Mouse (Mus musculus) C2C12 (cell line): ENCODE measurements around the gene Vtn. TPM values are rescaled to one million over a fixed set of nuclear protein-coding genes. Genes with fewer than 3 reads are reported as not detected.
"Not testable (repeated sequence)": the region's sequence is repeated elsewhere in the genome, so short reads cannot be mapped to it uniquely, and the experiment has no call there.

ENCODE experiments used
- H3K27me3 ChIP-seq: one replicate; pipeline ENCODE4 v1.6.1; 2011; ENCODE audit not compliant: control insufficient read depth, insufficient read depth, insufficient read length
- H3K36me3 ChIP-seq: one replicate; pipeline ENCODE4 v1.6.1; 2011; ENCODE audit not compliant: control insufficient read depth, insufficient read depth
- H3K4me3 ChIP-seq: one replicate; pipeline ENCODE4 v1.5.1; 2011; ENCODE audit warnings: mild to moderate bottlenecking, control low read depth; ENCODE audit not compliant: poor library complexity, insufficient read depth, severe bottlenecking
- H3K79me2 ChIP-seq: one replicate; pipeline ENCODE4 v1.6.1; 2011; ENCODE audit not compliant: control insufficient read depth, insufficient read depth
- H3K79me3 ChIP-seq: one replicate; pipeline ENCODE4 v1.6.1; 2011; ENCODE audit warnings: low read depth, control low read depth
- H3ac ChIP-seq: one replicate; pipeline ENCODE3; 2011; ENCODE audit warnings: low read depth; ENCODE audit not compliant: control insufficient read depth, insufficient read length
- CEBPB ChIP-seq: IDR thresholded peaks from one replicate; pipeline ENCODE4 v1.6.1; 2011; ENCODE audit warnings: low read depth, mild to moderate bottlenecking, control low read depth, moderate library complexity
- CTCF ChIP-seq: IDR thresholded peaks from one replicate; pipeline ENCODE4 v1.5.1; 2011; ENCODE audit not compliant: control insufficient read depth, insufficient read depth, insufficient read length
- FOSL1 ChIP-seq: IDR thresholded peaks from one replicate; pipeline ENCODE4 v1.8.0; 2011; ENCODE audit warnings: mild to moderate bottlenecking, low read length; ENCODE audit not compliant: poor library complexity, insufficient read depth, severe bottlenecking
- MAX ChIP-seq: IDR thresholded peaks from one replicate; pipeline ENCODE4 v1.6.1; 2011; ENCODE audit warnings: mild to moderate bottlenecking, control low read depth
- MYOD1 ChIP-seq: IDR thresholded peaks from one replicate; pipeline ENCODE4 v1.6.1; 2011; ENCODE audit warnings: low read depth; ENCODE audit not compliant: control insufficient read depth, insufficient read length
- MYOG ChIP-seq: IDR thresholded peaks from one replicate; pipeline ENCODE4 v1.6.1; 2011; ENCODE audit not compliant: control insufficient read depth, insufficient read length; ENCODE audit errors: extremely low read depth
- USF1 ChIP-seq: IDR thresholded peaks from one replicate; pipeline ENCODE4 v1.6.1; 2011; ENCODE audit warnings: low read depth, mild to moderate bottlenecking, control low read depth, moderate library complexity
- polyA plus RNA-seq: library from polyadenylated mRNA; unstranded; fragments of >200 nt; fragmentation: generic; extraction: Trizol; gene quantifications from one replicate; pipeline ENCODE4 v1.2.1, GENCODE M21; 2012; ENCODE audit warnings: missing spikeins

The Vtn gene
- polyA plus RNA-seq, 1 experiment, result not detected

GRCm38 (mm10) chr11:78522481-78522997 is 23.6 kb downstream of the Vtn start:
- H3K4me3 ChIP-seq, result no peak overlapping the region
- no peaks in the 10 kb centered on the region for H3K79me2 ChIP-seq
- H3K36me3 ChIP-seq, result peaks cover 100% of the 10 kb centered on the region
- no peaks in the 10 kb centered on the region for H3K79me3 ChIP-seq
- no peak for TF ChIP-seq FOSL1
- TF ChIP-seq CEBPB, result no peak
- no peak for TF ChIP-seq USF1
- TF ChIP-seq MAX, result no peak
- TF ChIP-seq MYOD1, result no peak
- TF ChIP-seq CTCF, result no peak
- TF ChIP-seq MYOG, result no peak
- no peaks in the 10 kb centered on the region for H3K27me3 ChIP-seq
- no peak overlapping the region for H3ac ChIP-seq

- Histone ChIP-seq H3K27me3 (no peaks in the 10 kb centered on the region), H3ac (no peak overlapping the region), H3K36me3 (peaks cover 100% of the 10 kb centered on the region), H3K79me2 (no peaks in the 10 kb centered on the region), H3K79me3 (no peaks in the 10 kb centered on the region), H3K4me3 (no peak overlapping the region)
- TF ChIP-seq MYOD1, result peak; percentile 31
- TF ChIP-seq MYOG, result no peak
- TF ChIP-seq CEBPB, result no peak
- no peak for TF ChIP-seq MAX
These were observed 24.5 kb downstream of the Vtn start for GRCm38 (mm10) chr11:78523241-78523955.

GRCm38 (mm10) chr11:78524838-78525237 is 25.9 kb downstream of the Vtn start:
- Histone ChIP-seq H3K79me2 (no peaks in the 10 kb centered on the region), H3K36me3 (peaks cover 100% of the 10 kb centered on the region), H3ac (no peak overlapping the region), H3K27me3 (no peaks in the 10 kb centered on the region), H3K79me3 (no peaks in the 10 kb centered on the region), H3K4me3 (no peak overlapping the region)
- TF ChIP-seq CTCF (no peak), FOSL1 (no peak), MAX (no peak), USF1 (no peak), MYOG (no peak), CEBPB (no peak), MYOD1 (no peak)

- Histone ChIP-seq H3ac (no peak overlapping the region), H3K4me3 (no peak overlapping the region), H3K27me3 (no peaks in the 10 kb centered on the region), H3K79me2 (peaks cover 37% of the 10 kb centered on the region), H3K36me3 (peaks cover 69% of the 10 kb centered on the region), H3K79me3 (peaks cover 32% of the 10 kb centered on the region)
- TF ChIP-seq MYOD1, result no peak
- TF ChIP-seq CTCF, result no peak
These were observed 29.8 kb downstream of the Vtn start for GRCm38 (mm10) chr11:78528714-78529113.

GRCm38 (mm10) chr11:78530001-78530400 is 31.1 kb downstream of the Vtn start:
- Histone ChIP-seq H3K36me3 (peaks cover 56% of the 10 kb centered on the region), H3K79me3 (peaks cover 44% of the 10 kb centered on the region), H3K27me3 (no peaks in the 10 kb centered on the region), H3K4me3 (no peak overlapping the region), H3ac (no peak overlapping the region), H3K79me2 (peaks cover 50% of the 10 kb centered on the region)
- no peak for TF ChIP-seq CTCF

- TF ChIP-seq USF1 (no peak), CEBPB (no peak)
- no peak overlapping the region for H3ac ChIP-seq
- H3K79me3 ChIP-seq, result peaks cover 52% of the 10 kb centered on the region
- no peaks in the 10 kb centered on the region for H3K27me3 ChIP-seq
- no peak overlapping the region for H3K4me3 ChIP-seq
- H3K79me2 ChIP-seq, result peaks cover 59% of the 10 kb centered on the region
- H3K36me3 ChIP-seq, result peaks cover 46% of the 10 kb centered on the region
These were observed 32.2 kb downstream of the Vtn start for GRCm38 (mm10) chr11:78531046-78531445.

GRCm38 (mm10) chr11:78531515-78531914 is 32.6 kb downstream of the Vtn start:
- not testable (repeated sequence) for H3K4me3 ChIP-seq, H3ac ChIP-seq, H3K27me3 ChIP-seq
- peaks cover 41% of the 10 kb centered on the region for H3K36me3 ChIP-seq
- H3K79me3 ChIP-seq, result peaks cover 52% of the 10 kb centered on the region
- H3K79me2 ChIP-seq, result peaks cover 62% of the 10 kb centered on the region
